Mouse (Mus musculus) hindbrain, postnatal 0 days (tissue): Measurements from ENCODE around the gene Polg. TPM values are rescaled to one million over a fixed set of nuclear protein-coding genes. Genes with fewer than 3 reads are reported as not detected.

ENCODE experiments used
- ATAC-seq: fragments of 200-750 bp; cut with Nextera tagmentation; 2 replicates; pipeline ENCODE4 v1.8.0; 2017; ENCODE audit warnings: mild to moderate bottlenecking, moderate TSS enrichment, moderate library complexity
- DNase-seq: peaks from one replicate; pipeline ENCODE4 v3.0.0-alpha.2; 2015; ENCODE audit warnings: low spot score
- H3K27ac ChIP-seq: fragments of 300-500 bp; sonication (generic); 2 replicates; pipeline ENCODE4 v1.5.1; 2014; ENCODE audit warnings: mild to moderate bottlenecking
- H3K27me3 ChIP-seq: fragments of 300-500 bp; sonication (generic); 2 replicates; pipeline ENCODE4 v1.6.1; 2014; ENCODE audit warnings: low read length, mixed read lengths; ENCODE audit not compliant: insufficient read depth
- H3K36me3 ChIP-seq: fragments of 300-500 bp; sonication (generic); 2 replicates; pipeline ENCODE4 v1.6.1; 2014; ENCODE audit warnings: low read length, mixed read lengths; ENCODE audit not compliant: insufficient read depth
- H3K4me1 ChIP-seq: fragments of 300-500 bp; sonication (generic); 2 replicates; pipeline ENCODE4 v1.6.1; 2014; ENCODE audit warnings: antibody characterized with exemption, low read length, mixed read lengths; ENCODE audit not compliant: insufficient read depth
- H3K4me2 ChIP-seq: fragments of 300-500 bp; sonication (generic); 2 replicates; pipeline ENCODE4 v1.6.1; 2014; ENCODE audit warnings: low read depth, mild to moderate bottlenecking, low read length, moderate library complexity, mixed read lengths
- H3K4me3 ChIP-seq: fragments of 300-500 bp; sonication (generic); 2 replicates; pipeline ENCODE4 v1.5.1; 2014; ENCODE audit warnings: low read length
- H3K9ac ChIP-seq: fragments of 300-500 bp; sonication (generic); replicated peaks from 2 replicates; pipeline ENCODE4 v1.6.1; 2014; ENCODE audit warnings: mild to moderate bottlenecking, low read length, moderate library complexity, mixed read lengths
- H3K9me3 ChIP-seq: fragments of 300-500 bp; sonication (generic); 2 replicates; pipeline ENCODE4 v1.6.1; 2016; ENCODE audit warnings: low read length, mixed read lengths
- CTCF ChIP-seq: IDR thresholded peaks from 2 replicates; pipeline ENCODE4 v1.5.1; 2016; ENCODE audit warnings: antibody characterized with exemption, control low read depth, low read depth
- WGBS: fragments of 180-500 bp; shearing (Covaris S2); extraction: QIAGEN DNeasy Blood & Tissue Kit; methylation state at CpG from one replicate; pipeline ENCODE4 v1.1.7; 2014; 5-methylcytosine and 5-hydroxymethylcytosine counted together
- polyA plus RNA-seq: library from polyadenylated mRNA; unstranded; fragments of >200 nt; fragmentation: Nextera tagmentation; extraction: Ambion mirVana; gene quantifications from 2 replicates; pipeline ENCODE4 v1.2.1, GENCODE M21; 2015
- total RNA-seq: library from RNA; depleted of rRNA; stranded (reverse); fragments of >200 nt; gene quantifications from 2 replicates; pipeline ENCODE4 v1.2.3, GENCODE M21; 2014

Gene Polg
- total and polyA plus RNA-seq, 2 experiments from 2014 or later, result 23.8 to 79.5 TPM

DNA sequence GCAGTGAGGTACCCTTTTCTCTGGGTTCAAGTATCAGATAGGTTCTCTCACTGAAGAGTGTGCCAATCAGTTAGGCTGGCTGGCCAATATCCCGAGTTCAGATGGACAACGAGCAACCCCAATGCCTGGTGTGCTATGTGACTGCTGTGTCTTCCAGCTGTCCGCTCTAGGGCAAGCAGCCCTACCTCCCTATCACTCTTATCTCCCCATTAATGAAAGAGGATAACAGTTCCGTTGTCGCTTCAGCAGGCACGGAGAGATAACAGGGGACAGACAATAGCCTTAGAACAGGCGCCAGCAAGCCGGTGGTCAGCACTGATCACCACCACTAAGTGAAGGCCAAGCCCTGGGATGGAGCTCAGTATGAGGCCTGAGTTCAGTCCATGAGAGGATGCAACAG lies 2.8 kb upstream of the Polg start:
- H3K4me2 ChIP-seq, result no peak overlapping the region
- no peaks in the 10 kb centered on the region for H3K9me3 ChIP-seq
- H3K4me1 ChIP-seq, result peaks cover 9% of the 10 kb centered on the region; the same call in 1 of the 2 replicates
- DNase-seq (no peak), ATAC-seq (no peak)
- H3K4me3 ChIP-seq, result no peak overlapping the region
- no peak overlapping the region for H3K27ac ChIP-seq
- no peaks in the 10 kb centered on the region for H3K27me3 ChIP-seq
- TF ChIP-seq CTCF, result no peak
- no peaks in the 10 kb centered on the region for H3K36me3 ChIP-seq
- 60% methylated on average over 8 of the region's 8 CpGs for WGBS
- H3K9ac ChIP-seq, result no peak overlapping the region

DNA sequence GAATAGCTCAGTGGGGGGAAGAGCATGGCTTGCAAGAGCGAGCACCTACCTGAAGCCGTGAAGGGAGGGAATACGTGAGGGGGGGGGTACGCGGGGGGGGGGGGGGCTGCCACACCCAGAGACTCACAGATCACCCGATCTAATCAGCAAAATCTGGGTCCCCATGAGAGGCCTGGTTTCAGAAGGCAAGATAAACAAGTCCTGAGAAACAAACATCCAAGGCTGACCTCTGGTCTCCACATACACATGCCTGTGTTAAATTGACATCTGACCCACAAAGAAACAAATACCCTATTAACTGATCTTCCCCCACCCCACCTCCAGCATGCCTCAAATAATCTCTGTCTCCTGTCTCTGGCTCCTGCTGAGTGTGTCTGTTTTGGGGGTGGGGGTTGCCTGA lies 1.8 kb upstream of the Polg start:
- Histone ChIP-seq H3K27me3 (no peaks in the 10 kb centered on the region), H3K9me3 (no peaks in the 10 kb centered on the region), H3K4me3 (no peak overlapping the region), H3K9ac (no peak overlapping the region), H3K27ac (no peak overlapping the region), H3K4me1 (peaks cover 9% of the 10 kb centered on the region; the same call in 1 of the 2 replicates), H3K4me2 (peak overlapping the region; percentile 65), H3K36me3 (peaks cover 5% of the 10 kb centered on the region; the same call in 1 of the 2 replicates)
- DNase-seq, result no peak
- no peak for TF ChIP-seq CTCF
- no peak for ATAC-seq
- 0% methylated on average over 3 of the region's 6 CpGs for WGBS

DNA sequence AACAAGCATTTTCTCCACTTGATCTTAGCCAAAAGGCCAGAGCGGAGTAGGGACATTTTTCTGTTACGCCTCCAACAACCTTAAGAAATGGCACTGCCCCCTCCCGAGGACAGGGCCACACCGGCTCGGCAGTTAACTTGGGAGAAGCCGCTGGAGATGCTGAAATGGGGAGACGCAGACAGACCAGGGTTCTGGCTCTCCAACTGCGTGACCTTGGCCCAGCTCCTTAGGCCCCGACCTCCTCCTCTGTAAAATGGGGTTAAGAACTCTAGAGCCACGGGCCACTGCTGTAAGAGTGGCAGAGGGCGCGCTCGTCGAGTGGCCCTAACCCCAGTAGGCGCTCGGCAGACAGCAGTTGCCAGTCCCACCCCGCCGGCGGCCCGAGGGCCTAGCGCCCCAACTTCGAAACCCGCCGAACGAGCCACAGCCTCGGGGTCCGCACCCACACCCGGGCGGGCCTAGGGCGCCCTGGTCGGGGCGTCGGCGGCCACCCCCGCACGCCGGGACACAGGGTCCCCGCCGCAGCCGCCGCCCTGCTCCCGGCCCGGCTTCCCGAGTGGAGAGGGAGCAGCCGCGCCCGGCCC lies 609 bp downstream of the Polg start:
- Histone ChIP-seq H3K9ac (peak overlapping the region; percentile 85), H3K27me3 (no peaks in the 10 kb centered on the region), H3K27ac (peak overlapping the region; percentile 90), H3K4me3 (peak overlapping the region; percentile 88), H3K4me2 (peak overlapping the region; percentile 65), H3K9me3 (no peaks in the 10 kb centered on the region), H3K36me3 (peaks cover 23% of the 10 kb centered on the region), H3K4me1 (peaks cover 9% of the 10 kb centered on the region; the same call in 1 of the 2 replicates)
- WGBS, result 3% methylated on average over 39 of the region's 47 CpGs
- TF ChIP-seq CTCF, result no peak
- ATAC-seq (no peak; the same call in 1 of the 2 replicates), DNase-seq (peak; percentile 24)

DNA sequence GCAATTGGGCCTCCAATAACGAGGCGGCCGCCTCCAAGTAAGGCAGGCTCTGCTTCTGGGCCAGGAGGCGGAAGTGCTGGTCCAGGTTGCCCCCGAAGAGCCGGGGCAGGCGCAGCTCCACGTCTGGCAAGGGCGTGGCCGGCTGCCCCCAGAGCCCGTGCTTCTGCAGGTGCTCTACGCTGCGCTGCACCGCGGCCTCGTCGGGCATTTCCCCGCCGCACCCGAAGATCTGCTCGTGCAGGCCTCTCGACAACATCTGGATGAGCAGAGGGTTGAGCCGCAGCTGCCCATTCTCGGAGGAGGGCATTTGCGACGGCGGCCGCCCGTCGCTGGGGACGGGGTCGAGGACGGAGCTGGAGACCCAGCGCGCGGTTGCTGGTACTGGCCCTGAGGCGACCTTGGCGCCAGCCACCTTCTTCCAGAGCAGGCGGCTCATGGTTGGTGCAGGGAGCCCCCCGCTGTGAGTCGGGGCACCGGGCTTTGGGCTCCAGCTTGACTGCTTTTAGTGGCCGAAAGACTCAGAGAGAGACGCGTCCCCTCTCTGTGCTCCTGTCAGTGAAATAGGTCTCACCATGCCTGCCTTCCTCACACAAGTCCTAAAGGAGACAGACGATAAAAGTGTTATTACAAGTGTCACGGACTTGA lies 1.3 kb downstream of the Polg start:
- H3K9ac ChIP-seq, result peak overlapping the region; percentile 85
- DNase-seq (peak; percentile 22), ATAC-seq (no peak)
- H3K36me3 ChIP-seq, result peaks cover 23% of the 10 kb centered on the region
- no peaks in the 10 kb centered on the region for H3K27me3 ChIP-seq
- H3K4me3 ChIP-seq, result peak overlapping the region; percentile 88
- 7% methylated on average over 46 of the region's 47 CpGs for WGBS
- peak overlapping the region; percentile 90; the same call in 1 of the 2 replicates for H3K27ac ChIP-seq
- no peaks in the 10 kb centered on the region for H3K9me3 ChIP-seq
- H3K4me1 ChIP-seq, result peaks cover 9% of the 10 kb centered on the region; the same call in 1 of the 2 replicates
- no peak for TF ChIP-seq CTCF
- peak overlapping the region; percentile 65 for H3K4me2 ChIP-seq

DNA sequence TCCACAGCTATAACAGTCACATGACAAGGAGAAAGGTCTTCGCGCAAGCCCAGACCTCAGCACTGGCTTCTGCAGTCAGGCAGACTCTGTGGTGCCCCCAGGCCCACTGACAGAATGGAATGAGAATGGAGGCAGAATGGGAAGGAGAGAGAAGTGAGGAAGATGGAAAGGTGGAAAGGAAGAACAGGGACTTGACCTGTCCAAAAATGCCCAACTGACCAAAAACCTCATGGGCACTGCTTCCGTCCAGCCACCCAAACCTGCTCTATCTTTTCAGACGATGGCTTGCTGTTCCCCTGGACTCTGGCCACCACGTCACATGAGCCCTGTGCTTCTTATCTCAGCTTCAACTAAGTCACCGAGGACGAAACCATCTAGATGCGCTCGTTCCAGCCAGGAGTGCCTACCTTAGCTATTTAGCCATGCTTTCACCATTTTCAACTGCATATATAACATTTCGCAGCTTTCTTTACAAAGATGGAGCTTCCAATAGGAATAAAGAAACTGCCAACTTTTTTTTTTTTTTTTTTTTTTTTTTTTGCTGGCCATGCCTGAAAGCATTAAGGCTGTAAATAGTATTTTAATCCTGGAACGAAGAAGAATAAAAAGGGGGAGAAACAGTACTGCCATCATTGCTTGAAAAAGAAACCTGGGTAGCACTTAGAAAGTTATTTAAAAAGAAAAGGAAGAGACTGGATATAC lies 2.6 kb downstream of the Polg start:
- Histone ChIP-seq H3K36me3 (peaks cover 34% of the 10 kb centered on the region), H3K9ac (no peak overlapping the region), H3K27ac (no peak overlapping the region), H3K27me3 (no peaks in the 10 kb centered on the region), H3K9me3 (no peaks in the 10 kb centered on the region), H3K4me3 (no peak overlapping the region), H3K4me2 (peak overlapping the region; percentile 1; the same call in 1 of the 2 replicates), H3K4me1 (peaks cover 9% of the 10 kb centered on the region; the same call in 1 of the 2 replicates)
- TF ChIP-seq CTCF, result no peak
- WGBS, result 79% methylated on average over 11 of the region's 11 CpGs
- no peak for ATAC-seq
- no peak for DNase-seq

DNA sequence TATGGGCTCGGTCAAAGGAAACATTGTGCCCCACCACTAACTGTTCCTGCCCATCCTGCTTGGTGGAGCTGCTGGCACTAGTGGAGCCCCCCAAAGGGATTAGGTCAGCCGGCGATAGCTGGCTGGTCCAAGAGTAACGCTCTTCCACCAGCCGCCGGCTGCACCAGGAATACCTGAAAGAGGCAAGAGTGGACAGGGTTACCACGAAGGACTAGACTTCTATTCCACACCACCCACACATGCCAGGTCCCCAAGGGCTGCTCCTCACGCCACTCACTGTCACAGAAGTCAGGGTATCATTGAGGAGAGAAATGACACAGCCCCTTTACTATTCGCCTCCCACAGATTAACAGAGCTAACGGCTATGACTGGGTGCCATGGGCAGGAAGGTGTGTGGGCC lies 4.4 kb downstream of the Polg start:
- no peak overlapping the region for H3K27ac ChIP-seq
- no peak for TF ChIP-seq CTCF
- H3K4me1 ChIP-seq, result peaks cover 5% of the 10 kb centered on the region; the same call in 1 of the 2 replicates
- H3K4me3 ChIP-seq, result no peak overlapping the region
- H3K36me3 ChIP-seq, result peaks cover 52% of the 10 kb centered on the region
- no peaks in the 10 kb centered on the region for H3K27me3 ChIP-seq
- no peak overlapping the region for H3K9ac ChIP-seq
- no peak for DNase-seq
- H3K4me2 ChIP-seq, result no peak overlapping the region
- ATAC-seq, result no peak
- 91% methylated on average over 10 of the region's 10 CpGs for WGBS
- H3K9me3 ChIP-seq, result no peaks in the 10 kb centered on the region

DNA sequence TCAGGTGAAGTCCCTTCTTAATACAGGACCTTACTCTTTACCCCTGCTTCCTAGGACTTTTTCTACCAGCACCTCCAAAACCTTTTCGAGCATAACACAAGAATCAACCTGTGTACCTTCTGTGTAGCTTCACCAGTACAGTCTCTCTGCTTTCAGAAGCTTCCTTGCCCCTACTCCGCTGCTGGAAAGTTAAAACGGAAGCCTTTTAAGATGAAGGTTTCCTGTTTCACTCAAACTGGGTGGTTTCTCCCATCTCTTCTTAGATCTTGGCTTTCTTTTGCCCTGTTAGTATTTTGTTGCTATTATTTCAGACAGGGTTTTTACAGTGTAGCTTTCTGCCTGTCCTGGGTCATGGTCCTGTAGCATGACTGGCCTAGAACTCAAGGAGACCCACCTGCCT lies 18.7 kb downstream of the Polg start:
- Histone ChIP-seq H3K9ac (no peak overlapping the region), H3K27me3 (no peaks in the 10 kb centered on the region), H3K36me3 (peaks cover 49% of the 10 kb centered on the region), H3K9me3 (no peaks in the 10 kb centered on the region), H3K4me3 (no peak overlapping the region), H3K4me2 (no peak overlapping the region), H3K27ac (no peak overlapping the region), H3K4me1 (no peaks in the 10 kb centered on the region)
- 94% methylated on average over 3 of the region's 3 CpGs for WGBS
- ATAC-seq (no peak), DNase-seq (no peak)
- no peak for TF ChIP-seq CTCF
